Mouse (Mus musculus) brain, embryonic 14.5 days (tissue): ENCODE data around the gene H2-DMa.

Experiments used
- CTCF ChIP-seq: fragments of 200-500 bp; IDR thresholded peaks from 2 replicates; pipeline ENCODE4 v1.5.1; 2012; ENCODE audit warnings: inconsistent platforms, mild to moderate bottlenecking, moderate library complexity, borderline replicate concordance; ENCODE audit not compliant: insufficient read depth, insufficient read length; ENCODE audit errors: extremely low read depth
- POLR2A ChIP-seq: fragments of 200-500 bp; IDR thresholded peaks from 2 replicates; pipeline ENCODE4 v1.6.1; 2012; ENCODE audit warnings: mild to moderate bottlenecking, inconsistent platforms, borderline replicate concordance; ENCODE audit not compliant: poor library complexity, insufficient read depth, insufficient read length, severe bottlenecking; ENCODE audit errors: extremely low read depth

DNA sequence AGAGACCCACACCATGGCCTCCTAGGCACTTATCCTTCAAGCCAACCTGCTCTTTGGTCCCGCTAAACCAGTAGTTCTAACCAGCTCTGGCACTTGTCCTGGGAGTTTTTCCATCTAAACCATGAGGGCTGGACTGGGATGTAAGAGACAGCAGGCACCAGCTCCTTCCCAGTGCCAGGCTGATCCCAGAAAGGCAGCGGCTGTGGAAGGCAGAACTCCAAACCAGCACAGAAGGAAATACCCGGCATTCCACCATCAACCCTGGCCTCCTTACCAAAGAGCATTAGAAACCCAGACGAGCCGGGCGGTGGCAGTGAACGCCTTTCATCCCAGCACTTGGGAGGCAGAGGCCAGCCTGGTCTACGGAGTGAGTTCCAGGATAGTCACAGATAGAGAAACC, 9.0 kb upstream of the H2-DMa start:
- TF ChIP-seq CTCF (no peak), POLR2A (no peak)
